10 mouse cellular contexts compared by ENCODE assay signal in genomic region chr10:118045427-118045826, GRCm38 (mm10).
"Had no signal": no experiment of that assay in that cellular context is flagged by ENCODE, and none has a peak within 500 bp of the region (broad histone marks: within the 10 kb centered on the region; RNA-seq: fewer than 3 reads in every experiment).

No protein-coding gene starts in this region.

- H3K4me2 ChIP-seq: limb, embryonic 13.5 days had no signal

- H3K27me3 ChIP-seq: limb, embryonic 13.5 days had no signal

- H3K27ac ChIP-seq: limb, embryonic 13.5 days; liver, embryonic 14.5 days had no signal

- H3K9ac ChIP-seq: limb, embryonic 13.5 days; liver, embryonic 14.5 days had no signal

- H3K36me3 ChIP-seq: limb, embryonic 13.5 days had no signal

- H3K4me3 ChIP-seq: limb, embryonic 13.5 days had no signal

- DNase-seq: kidney, adult 8-10 months; kidney, postnatal 25 days; layer of hippocampus, adult 9-11 months; layer of hippocampus, postnatal 36 days; lung, adult 18-20 months; lung, postnatal 36 days; right cerebral cortex, postnatal 14 days; thymus, postnatal 36 days had no signal
